Mouse (Mus musculus): ENCODE results near the gene Arid5b. TPM values are rescaled to one million over a fixed set of nuclear protein-coding genes. Genes with fewer than 3 reads are reported as not detected.

Gene Arid5b
- total RNA-seq, 2 experiments from 2014 or later = 8.5 to 17.7 TPM

GRCm38 (mm10) chr10:68048641-68049305 lies 229.8 kb downstream of the Arid5b start:
- no peak for DNase-seq

GRCm38 (mm10) chr10:68044864-68045263 lies 233.7 kb downstream of the Arid5b start:
- DNase-seq = no peak

- DNase-seq = no peak
These were observed 234.6 kb downstream of the Arid5b start for GRCm38 (mm10) chr10:68043973-68044372.
